In the genomic region with DNA sequence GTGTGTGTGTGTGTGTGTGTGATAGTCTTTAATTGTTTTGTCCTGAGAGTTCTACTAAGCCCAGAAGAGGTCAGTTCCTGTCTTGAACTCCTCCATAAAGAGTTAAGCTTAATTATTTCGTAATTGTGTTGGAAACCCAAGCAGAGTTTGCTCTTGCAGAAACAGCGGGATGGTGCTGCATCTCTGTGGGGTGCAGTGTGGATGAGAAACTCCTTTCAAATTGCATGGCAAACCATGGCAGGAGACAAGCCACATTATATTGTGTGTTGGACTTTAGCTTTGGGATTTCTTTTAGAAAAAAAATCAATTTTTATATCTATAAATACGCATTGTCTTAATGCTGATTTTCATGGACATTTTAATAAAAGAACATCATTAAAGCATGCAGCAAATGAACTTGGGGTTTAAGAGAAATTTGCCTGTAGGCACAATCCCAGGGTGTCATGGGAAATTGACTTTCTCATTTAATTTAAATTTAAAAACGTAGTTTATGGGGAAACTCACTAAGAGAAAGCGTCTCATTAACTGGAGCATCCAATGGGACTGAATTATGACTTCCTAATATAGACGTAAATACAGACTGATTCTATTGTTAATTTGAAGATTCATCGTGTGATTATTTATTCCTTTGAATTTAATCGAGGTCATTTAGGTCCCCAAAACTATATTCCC, we compare ENCODE assay signal across 29 mouse cellular contexts.
A peak's percentile ranks its signal among the peaks of the same experiment; 100 is the strongest.
DNase-seq lines count a peak whose midpoint lies in the region; ATAC-seq and TF ChIP-seq lines count a peak whose summit lies in the region.
"Had no signal": no experiment of that assay in that cellular context is flagged by ENCODE, and none has a peak within 500 bp of the region (broad histone marks: within the 10 kb centered on the region; RNA-seq: fewer than 3 reads in every experiment).

No protein-coding gene starts in this region.

- H3K4me2 ChIP-seq in midbrain, postnatal 0 days (ENCODE audit: low read depth, low read length, poor library complexity, severe bottlenecking) = no peak overlapping the region
- no peak overlapping the region for H3K4me2 ChIP-seq in midbrain, embryonic 16.5 days (ENCODE audit: low read length)
- H3K4me2 ChIP-seq in hindbrain, embryonic 15.5 days = no peak overlapping the region
- H3K4me2 ChIP-seq in neural tube, embryonic 15.5 days = no peak overlapping the region
- H3K4me2 ChIP-seq: forebrain, embryonic 13.5 days; heart, embryonic 15.5 days; limb, embryonic 15.5 days; liver, embryonic 13.5 days; midbrain, embryonic 13.5 days had no signal

- H3K4me3 ChIP-seq in midbrain, postnatal 0 days (ENCODE audit: low read depth, low read length) = no peak overlapping the region
- no peak overlapping the region for H3K4me3 ChIP-seq in midbrain, embryonic 16.5 days (ENCODE audit: low read depth, low read length)
- H3K4me3 ChIP-seq in hindbrain, embryonic 15.5 days = no peak overlapping the region
- no peak overlapping the region for H3K4me3 ChIP-seq in neural tube, embryonic 15.5 days (replicated peaks)
- H3K4me3 ChIP-seq: forebrain, embryonic 13.5 days; heart, embryonic 10.5 days; heart, embryonic 15.5 days; layer of hippocampus, adult 2 months; limb, embryonic 10.5 days; limb, embryonic 15.5 days; liver, embryonic 13.5 days; megakaryocyte, embryonic 14.5 days; midbrain, embryonic 13.5 days had no signal

- no peak for ATAC-seq in midbrain, postnatal 0 days (ENCODE audit: low FRiP score)
- no peak for ATAC-seq in midbrain, embryonic 16.5 days
- ATAC-seq in hindbrain, embryonic 15.5 days (ENCODE audit: low FRiP score, low read depth) = 0 out of 2 replicates have a peak, but pooled peaks have one; percentile 48
- peak; percentile 69; the same call in 1 of the 2 replicates for ATAC-seq in neural tube, embryonic 15.5 days (ENCODE audit: low FRiP score)
- ATAC-seq: forebrain, embryonic 13.5 days; intestine, postnatal 0 days; lung, postnatal 0 days; midbrain, embryonic 13.5 days; Patski had no signal

- peak; percentile 9 to 25 for DNase-seq in cerebellum, postnatal 14 days
- no peak for DNase-seq in cerebellum, adult 9-10 months
- DNase-seq in midbrain, postnatal 0 days (ENCODE audit: low spot score) = peak; percentile 48
- no peak for DNase-seq in kidney, adult 18-20 months
- DNase-seq: adrenal gland, postnatal 10 days; cerebellum, adult 18-20 months; cerebellum, postnatal 36 days; gastrocnemius, postnatal 25 days; heart, adult 11 months; kidney, postnatal 36 days; liver, embryonic 13.5 days; lung, adult 18-20 months; lung, postnatal 4 days; right cerebral cortex, postnatal 14 days; thymus, postnatal 4 days had no signal

- no peaks in the 10 kb centered on the region for H3K9me3 ChIP-seq in midbrain, postnatal 0 days (ENCODE audit: low read length)
- H3K9me3 ChIP-seq in midbrain, embryonic 16.5 days (replicated peaks; ENCODE audit: control insufficient read depth, low read length, poor library complexity, severe bottlenecking) = no peaks in the 10 kb centered on the region
- no peaks in the 10 kb centered on the region for H3K9me3 ChIP-seq in hindbrain, embryonic 15.5 days
- H3K9me3 ChIP-seq in neural tube, embryonic 15.5 days (replicated peaks) = no peaks in the 10 kb centered on the region
- H3K9me3 ChIP-seq: forebrain, embryonic 13.5 days; heart, embryonic 10.5 days; heart, embryonic 15.5 days; limb, embryonic 10.5 days; limb, embryonic 15.5 days; liver, embryonic 13.5 days; megakaryocyte, embryonic 14.5 days; midbrain, embryonic 13.5 days had no signal

- no peak overlapping the region for H3K27ac ChIP-seq in midbrain, postnatal 0 days (ENCODE audit: low read depth, low read length)
- H3K27ac ChIP-seq in midbrain, embryonic 16.5 days (ENCODE audit: low read length) = no peak overlapping the region
- H3K27ac ChIP-seq in hindbrain, embryonic 15.5 days (replicated peaks) = no peak overlapping the region
- H3K27ac ChIP-seq in neural tube, embryonic 15.5 days (replicated peaks) = no peak overlapping the region
- H3K27ac ChIP-seq: forebrain, embryonic 13.5 days; heart, embryonic 10.5 days; heart, embryonic 15.5 days; layer of hippocampus, adult 2 months; limb, embryonic 10.5 days; limb, embryonic 15.5 days; liver, embryonic 13.5 days; midbrain, embryonic 13.5 days had no signal

- TF ChIP-seq CTCF in midbrain, postnatal 0 days (IDR thresholded peaks at IDR 0.05) = no peak

- whole genome bisulfite sequencing in midbrain, postnatal 0 days = 58% methylated on average over 8 of the region's 8 CpGs
- 57% methylated on average over 8 of the region's 8 CpGs for WGBS in midbrain, embryonic 16.5 days
- WGBS in hindbrain, embryonic 15.5 days = 45% methylated on average over 8 of the region's 8 CpGs
- WGBS in neural tube, embryonic 15.5 days = 38% methylated on average over 8 of the region's 8 CpGs

- no peaks in the 10 kb centered on the region for H3K36me3 ChIP-seq in midbrain, postnatal 0 days (ENCODE audit: insufficient read depth, low read length)
- no peaks in the 10 kb centered on the region for H3K36me3 ChIP-seq in midbrain, embryonic 16.5 days (ENCODE audit: control insufficient read depth, insufficient read depth, low read length)
- H3K36me3 ChIP-seq in hindbrain, embryonic 15.5 days = no peaks in the 10 kb centered on the region
- H3K36me3 ChIP-seq in neural tube, embryonic 15.5 days = no peaks in the 10 kb centered on the region
- H3K36me3 ChIP-seq: heart, embryonic 10.5 days; heart, embryonic 15.5 days; limb, embryonic 10.5 days; limb, embryonic 15.5 days; liver, embryonic 13.5 days; midbrain, embryonic 13.5 days had no signal

- no peaks in the 10 kb centered on the region for H3K4me1 ChIP-seq in midbrain, postnatal 0 days (ENCODE audit: insufficient read depth, low read length)
- H3K4me1 ChIP-seq in midbrain, embryonic 16.5 days (ENCODE audit: control insufficient read depth, insufficient read depth, low read length) = no peaks in the 10 kb centered on the region
- no peaks in the 10 kb centered on the region for H3K4me1 ChIP-seq in hindbrain, embryonic 15.5 days (replicated peaks)
- no peaks in the 10 kb centered on the region for H3K4me1 ChIP-seq in neural tube, embryonic 15.5 days
- H3K4me1 ChIP-seq: forebrain, embryonic 13.5 days; heart, embryonic 10.5 days; heart, embryonic 15.5 days; limb, embryonic 10.5 days; limb, embryonic 15.5 days; liver, embryonic 13.5 days; megakaryocyte, embryonic 14.5 days; midbrain, embryonic 13.5 days had no signal

- H3K9ac ChIP-seq in midbrain, postnatal 0 days (replicated peaks; ENCODE audit: low read length, poor library complexity, severe bottlenecking) = no peak overlapping the region
- H3K9ac ChIP-seq in midbrain, embryonic 16.5 days (ENCODE audit: low read depth, low read length) = no peak overlapping the region
- H3K9ac ChIP-seq in hindbrain, embryonic 15.5 days = no peak overlapping the region
- no peak overlapping the region for H3K9ac ChIP-seq in neural tube, embryonic 15.5 days (replicated peaks)
- H3K9ac ChIP-seq: forebrain, embryonic 13.5 days; heart, embryonic 15.5 days; limb, embryonic 15.5 days; liver, embryonic 13.5 days; midbrain, embryonic 13.5 days had no signal

- no peaks in the 10 kb centered on the region for H3K27me3 ChIP-seq in midbrain, postnatal 0 days (ENCODE audit: insufficient read depth, low read length)
- H3K27me3 ChIP-seq in midbrain, embryonic 16.5 days (ENCODE audit: control insufficient read depth, insufficient read depth, low read depth, low read length) = no peaks in the 10 kb centered on the region
- no peaks in the 10 kb centered on the region for H3K27me3 ChIP-seq in hindbrain, embryonic 15.5 days
- no peaks in the 10 kb centered on the region for H3K27me3 ChIP-seq in neural tube, embryonic 15.5 days (replicated peaks)
- H3K27me3 ChIP-seq: forebrain, embryonic 13.5 days; heart, embryonic 15.5 days; limb, embryonic 15.5 days; liver, embryonic 13.5 days; megakaryocyte, embryonic 14.5 days; midbrain, embryonic 13.5 days had no signal

Comparison
In these comparisons a context has a peak if more than half of its experiments do, and no peak if none do; other contexts are left out.
1. DNase-seq: peak in cerebellum, postnatal 14 days (2 of 2) and midbrain, postnatal 0 days (single experiment); none in cerebellum, adult 9-10 months (single experiment) and kidney, adult 18-20 months (single experiment).
2. ATAC-seq: peak in hindbrain, embryonic 15.5 days (single experiment) and neural tube, embryonic 15.5 days (single experiment); none in midbrain, postnatal 0 days (single experiment) and midbrain, embryonic 16.5 days (single experiment).